Mouse (Mus musculus): Measurements from ENCODE around the gene Aurkb. TPM values are rescaled to one million over a fixed set of nuclear protein-coding genes. Genes with fewer than 3 reads are reported as not detected.
"Not testable (repeated sequence)": the region's sequence is repeated elsewhere in the genome, so short reads cannot be mapped to it uniquely, and the experiment has no call there.

Aurkb gene
- polyA plus RNA-seq, 1 experiment from 2014 or later, result 217 TPM

DNA sequence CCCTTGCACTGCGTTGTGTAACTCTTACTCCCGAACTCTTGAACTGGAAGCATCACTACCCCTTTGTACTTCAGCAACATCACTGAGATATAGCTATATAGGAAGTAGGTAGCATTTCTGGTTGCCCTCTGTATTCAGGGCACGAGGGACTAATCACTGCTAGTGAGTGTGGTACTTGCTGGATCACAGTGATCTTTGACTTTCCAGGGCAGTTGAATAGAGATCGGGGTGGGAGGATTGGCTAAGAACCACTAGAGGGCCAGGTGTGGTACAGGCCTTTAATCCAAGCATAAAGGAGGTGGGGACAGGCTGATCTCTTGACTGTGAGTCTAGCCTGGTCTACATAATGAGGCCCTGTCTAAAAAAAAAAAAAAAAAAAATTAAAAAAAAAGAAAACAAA, 47.4 kb downstream of the Aurkb start:
- Histone ChIP-seq H3K9me3 (replicated peaks) (no peaks in the 10 kb centered on the region), H3K4me3 (no peak overlapping the region), H3K4me1 (peaks cover 67% of the 10 kb centered on the region), H3K36me3 (peaks cover 34% of the 10 kb centered on the region), H3K27ac (no peak overlapping the region), H3K27me3 (ENCODE audit: low read depth, poor library complexity, severe bottlenecking) (no peaks in the 10 kb centered on the region)
- DNase-seq (ENCODE audit: low spot score), result no peak
- 94% methylated on average over 4 of the region's 4 CpGs for WGBS

DNA sequence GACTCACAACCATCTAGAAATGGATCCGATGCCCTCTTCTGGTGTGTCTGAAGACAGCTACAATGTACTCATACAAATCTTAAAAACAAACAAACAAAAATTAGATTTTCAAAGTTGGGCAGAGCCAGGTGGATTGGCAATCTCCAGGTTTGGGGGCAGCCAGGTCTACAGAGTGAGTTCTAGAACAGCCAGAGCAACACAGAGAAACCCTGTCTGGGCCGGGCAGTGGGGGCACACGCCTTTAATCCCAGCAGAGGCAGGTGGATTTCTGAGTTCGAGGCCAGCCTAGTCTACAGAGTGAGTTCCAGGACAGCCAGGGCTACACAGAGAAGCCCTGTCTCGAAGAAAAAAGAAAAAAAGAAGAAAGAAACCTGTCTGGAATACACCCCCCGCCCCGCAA, 48.4 kb downstream of the Aurkb start:
- Histone ChIP-seq H3K36me3 (peaks cover 34% of the 10 kb centered on the region), H3K4me1 (peaks cover 67% of the 10 kb centered on the region)
- H3K27me3 ChIP-seq (ENCODE audit: low read depth, poor library complexity, severe bottlenecking); DNase-seq (ENCODE audit: low spot score); H3K4me3 ChIP-seq; H3K27ac ChIP-seq; H3K9me3 ChIP-seq (replicated peaks): not testable (repeated sequence)
- 85% methylated on average over 7 of the region's 7 CpGs for WGBS

DNA sequence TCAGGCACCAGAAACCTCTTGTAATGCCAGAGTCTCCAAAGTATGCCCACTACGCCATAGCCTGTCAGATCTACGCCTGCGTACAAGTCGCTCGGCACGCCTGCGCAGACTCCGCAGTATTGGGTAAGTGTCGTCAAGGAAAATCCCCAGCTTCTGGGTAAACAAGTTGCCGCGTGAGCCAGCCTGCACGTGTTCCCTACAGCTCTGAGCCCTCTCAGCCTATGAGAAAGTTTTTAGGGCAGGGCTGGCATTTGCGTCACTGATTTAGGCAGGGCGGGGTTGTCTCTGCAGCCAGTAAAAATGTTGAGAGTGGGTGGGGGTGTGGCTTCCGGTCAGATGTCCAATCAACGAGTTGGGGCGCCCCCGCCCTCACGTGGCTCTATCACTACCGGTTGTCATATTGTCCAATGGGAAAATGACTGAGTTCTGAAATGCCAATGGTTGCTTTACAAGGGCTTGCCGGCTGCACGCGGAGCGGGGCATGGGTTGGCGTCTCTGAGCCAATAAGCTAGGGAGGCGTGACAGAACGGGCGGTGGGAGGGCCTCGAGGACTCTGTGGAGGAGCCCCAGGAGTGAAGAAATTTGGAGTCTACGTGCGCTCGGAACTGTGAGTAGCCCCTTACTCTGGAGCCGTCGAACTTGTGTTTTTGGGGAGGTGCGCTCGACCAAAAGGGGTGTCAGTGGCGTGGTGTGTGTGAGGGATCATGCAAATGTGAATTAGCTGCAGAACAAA, 49.4 kb downstream of the Aurkb start, which contains the start of gene Per1:
TSS of gene Per1 (plus strand) at position 521 of the 733 bp plus-strand sequence.
- peaks cover 67% of the 10 kb centered on the region for H3K4me1 ChIP-seq
- under 1% methylated on average over 37 of the region's 37 CpGs for WGBS
- peak within 1 kb of the TSS; percentile 65 for H3K4me3 ChIP-seq
- no peaks in the 10 kb centered on the region for H3K9me3 ChIP-seq (replicated peaks)
- peak within 1 kb of the TSS; percentile 70 for H3K27ac ChIP-seq
- peak; percentile 97 for DNase-seq (ENCODE audit: low spot score)
- H3K36me3 ChIP-seq, result peaks cover 28% of the 10 kb centered on the region
- H3K27me3 ChIP-seq (ENCODE audit: low read depth, poor library complexity, severe bottlenecking), result no peaks in the 10 kb centered on the region

DNA sequence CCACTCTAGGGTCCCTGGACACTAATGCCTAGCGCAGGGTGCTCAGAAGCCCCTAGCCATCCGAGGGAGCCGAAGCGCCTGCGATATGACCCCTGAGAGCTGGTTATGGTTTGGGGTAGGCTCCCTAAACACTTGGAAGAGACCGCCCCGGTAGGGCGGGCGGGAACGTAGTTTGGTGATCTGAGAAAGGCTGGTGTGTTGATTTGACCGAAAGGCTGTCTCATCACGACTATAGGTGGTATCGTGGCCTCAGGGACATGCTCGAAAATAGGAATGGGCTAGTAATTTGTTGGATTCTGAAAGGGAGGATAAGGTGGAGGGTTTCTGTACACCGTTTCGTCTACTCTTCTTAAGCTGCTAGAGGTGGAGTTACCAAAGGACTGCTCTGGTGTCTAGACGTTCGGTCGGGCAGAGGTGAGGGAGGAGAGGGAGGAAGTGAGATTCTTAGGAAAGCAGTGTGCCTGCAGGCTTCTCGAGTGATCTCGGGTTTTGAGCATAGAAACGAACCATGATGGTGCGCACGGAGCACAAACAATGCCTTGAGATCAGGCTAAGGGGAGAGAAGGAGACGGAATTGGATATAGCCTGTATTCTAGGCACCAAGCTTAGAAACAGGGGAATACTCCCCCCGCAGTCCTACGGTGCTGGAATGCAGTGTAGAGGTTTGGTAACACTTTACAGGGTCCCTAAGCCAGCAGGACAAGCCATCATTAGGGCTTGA, 50.2 kb downstream of the Aurkb start:
- H3K36me3 ChIP-seq, result peaks cover 22% of the 10 kb centered on the region
- peaks cover 69% of the 10 kb centered on the region for H3K4me1 ChIP-seq
- H3K9me3 ChIP-seq (replicated peaks), result no peaks in the 10 kb centered on the region
- peak overlapping the region; percentile 70 for H3K27ac ChIP-seq
- peak overlapping the region; percentile 65 for H3K4me3 ChIP-seq
- no peaks in the 10 kb centered on the region for H3K27me3 ChIP-seq (ENCODE audit: low read depth, poor library complexity, severe bottlenecking)
- DNase-seq (ENCODE audit: low spot score), result no peak
- 3% methylated on average over 27 of the region's 27 CpGs for WGBS

DNA sequence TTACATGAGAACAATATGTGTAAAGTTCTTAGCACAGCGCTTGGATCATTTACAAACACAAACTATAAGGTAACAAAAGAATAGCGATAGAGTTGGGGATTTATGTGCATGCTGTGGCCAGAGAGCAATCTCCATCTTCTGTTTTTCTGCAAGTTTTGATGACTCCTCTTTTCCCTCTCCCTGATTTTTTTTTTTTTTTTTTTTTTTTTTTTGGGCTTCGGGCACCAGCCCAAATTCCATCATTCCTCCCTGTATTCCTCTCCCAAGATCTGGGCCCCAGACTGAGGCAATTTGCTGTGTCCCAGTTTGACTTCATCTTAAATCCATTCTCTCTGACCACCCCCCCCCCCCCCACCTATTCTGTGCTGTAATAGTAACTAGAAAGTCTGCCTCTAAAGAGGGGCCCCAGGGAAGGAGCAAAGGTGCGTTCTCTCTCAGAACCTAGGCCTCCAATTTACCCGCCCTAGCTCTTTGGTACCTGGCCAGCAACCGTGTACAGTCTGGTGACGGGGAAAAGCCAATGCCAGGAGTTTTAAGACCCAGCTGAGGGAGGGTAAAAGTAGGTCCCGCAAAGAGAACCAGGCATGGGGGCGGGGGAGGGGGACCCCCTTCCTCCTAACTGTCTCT, 51.0 kb downstream of the Aurkb start:
- peaks cover 22% of the 10 kb centered on the region for H3K36me3 ChIP-seq
- H3K4me1 ChIP-seq, result peaks cover 71% of the 10 kb centered on the region
- DNase-seq (ENCODE audit: low spot score), result no peak
- H3K27ac ChIP-seq, result peak overlapping the region; percentile 74
- H3K27me3 ChIP-seq (ENCODE audit: low read depth, poor library complexity, severe bottlenecking), result no peaks in the 10 kb centered on the region
- 16% methylated on average over 9 of the region's 9 CpGs for WGBS
- H3K4me3 ChIP-seq, result peak overlapping the region; percentile 65
- no peaks in the 10 kb centered on the region for H3K9me3 ChIP-seq (replicated peaks)

DNA sequence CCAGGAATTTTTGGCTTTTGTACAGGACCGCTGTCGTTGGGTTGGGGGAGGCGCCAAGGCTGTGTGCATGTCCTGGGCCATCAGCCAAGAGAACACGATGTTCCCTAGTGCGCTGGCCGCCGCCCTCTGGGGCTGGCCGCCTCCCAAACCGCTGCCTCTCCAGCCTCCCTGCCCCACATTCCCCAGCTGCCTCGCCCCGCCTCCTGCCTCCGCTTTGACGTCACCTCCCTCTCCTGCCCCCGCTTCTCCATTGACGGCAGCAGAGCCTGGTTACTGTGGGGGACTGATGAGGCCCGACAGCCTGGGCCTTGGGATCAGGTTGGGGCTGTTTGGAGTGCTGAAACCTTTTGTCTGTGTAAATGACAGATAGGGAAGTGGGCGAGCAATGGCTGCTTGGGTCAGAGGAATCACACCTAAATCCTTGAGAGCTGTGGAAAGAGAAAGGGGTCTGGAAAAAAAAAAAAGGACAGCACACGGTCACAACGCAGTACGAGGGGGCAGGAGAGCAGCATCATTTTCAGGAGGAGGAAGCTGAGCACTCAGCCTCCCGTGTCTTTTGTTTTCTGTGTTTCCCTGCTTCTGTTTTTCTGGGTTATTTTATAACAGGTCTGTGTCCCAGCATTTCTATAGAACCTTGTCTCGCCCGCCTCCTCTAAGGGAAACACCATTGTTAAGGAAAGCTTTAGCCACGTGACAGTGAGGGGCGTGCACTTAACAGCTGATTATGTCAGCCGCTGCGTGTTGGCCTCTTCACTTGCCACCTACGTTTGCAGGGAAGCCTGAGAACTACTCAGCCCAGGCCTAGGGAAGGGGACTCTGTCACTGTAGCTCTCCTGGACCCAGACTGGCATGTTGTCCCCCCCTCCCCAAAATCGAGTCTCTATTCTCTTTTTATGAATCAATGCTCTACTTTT, 51.8 kb downstream of the Aurkb start:
- Histone ChIP-seq H3K4me1 (peaks cover 65% of the 10 kb centered on the region), H3K36me3 (peaks cover 23% of the 10 kb centered on the region), H3K4me3 (peak overlapping the region; percentile 65), H3K27ac (peak overlapping the region; percentile 74), H3K9me3 (replicated peaks) (no peaks in the 10 kb centered on the region), H3K27me3 (ENCODE audit: low read depth, poor library complexity, severe bottlenecking) (no peaks in the 10 kb centered on the region)
- 4% methylated on average over 29 of the region's 29 CpGs for WGBS
- DNase-seq (ENCODE audit: low spot score), result peak; percentile 86

DNA sequence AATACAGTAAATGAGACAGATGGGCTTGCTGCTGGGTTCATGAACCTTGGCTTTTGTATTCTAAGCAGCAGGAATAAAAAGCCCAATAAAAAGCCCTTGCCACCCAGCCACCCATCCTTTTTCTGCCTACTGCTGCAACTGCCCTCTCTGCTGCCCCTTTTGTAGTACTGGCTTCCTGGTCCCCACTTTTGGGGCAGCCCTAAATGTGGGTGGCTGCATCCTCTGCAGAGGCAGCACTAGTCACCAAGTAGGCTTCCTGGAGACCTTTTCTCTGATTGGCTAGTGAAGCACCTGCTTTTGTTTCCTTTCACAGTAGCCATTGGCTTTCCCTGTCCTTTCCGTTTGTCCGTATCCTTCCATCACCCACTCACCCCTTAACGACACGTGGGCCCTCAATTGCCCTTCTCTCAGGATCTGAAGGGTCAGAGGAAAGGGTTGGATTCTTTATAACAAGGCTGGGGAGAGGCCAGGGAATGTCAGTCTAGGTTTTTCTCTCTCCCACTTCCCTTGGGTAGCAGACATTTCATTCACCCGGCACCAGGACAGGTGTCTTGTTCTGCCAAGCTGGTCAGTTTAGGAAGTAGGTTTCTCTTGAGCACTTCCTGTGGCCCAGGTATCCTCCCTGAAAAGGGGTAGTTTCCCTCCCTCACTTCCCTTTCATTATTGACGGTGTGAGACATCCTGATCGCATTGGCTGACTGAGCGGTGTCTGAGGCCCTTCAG, 52.8 kb downstream of the Aurkb start:
- Histone ChIP-seq H3K4me1 (peaks cover 65% of the 10 kb centered on the region), H3K36me3 (peaks cover 27% of the 10 kb centered on the region), H3K27ac (peak overlapping the region; percentile 86), H3K4me3 (peak overlapping the region; percentile 65), H3K9me3 (replicated peaks) (no peaks in the 10 kb centered on the region), H3K27me3 (ENCODE audit: low read depth, poor library complexity, severe bottlenecking) (no peaks in the 10 kb centered on the region)
- 27% methylated on average over 8 of the region's 8 CpGs for WGBS
- DNase-seq (ENCODE audit: low spot score), result no peak

DNA sequence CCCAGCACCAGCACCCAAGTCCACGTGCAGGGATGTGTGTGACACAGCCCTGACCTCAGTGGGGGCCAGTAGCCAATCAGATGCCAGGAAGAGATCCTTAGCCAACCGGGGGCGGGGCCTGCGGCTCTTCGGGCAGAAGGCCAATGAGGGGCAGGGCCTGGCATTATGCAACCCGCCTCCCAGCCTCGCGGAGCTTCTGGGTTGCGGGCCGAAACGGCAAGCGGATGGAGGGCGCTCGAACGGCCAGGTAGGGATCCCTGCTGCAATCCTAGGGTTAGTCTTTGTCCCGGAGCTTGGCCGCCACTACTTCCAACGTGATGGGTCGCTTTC, 53.3 kb downstream of the Aurkb start:
- H3K4me1 ChIP-seq, result peaks cover 65% of the 10 kb centered on the region
- under 1% methylated on average over 19 of the region's 19 CpGs for WGBS

DNA sequence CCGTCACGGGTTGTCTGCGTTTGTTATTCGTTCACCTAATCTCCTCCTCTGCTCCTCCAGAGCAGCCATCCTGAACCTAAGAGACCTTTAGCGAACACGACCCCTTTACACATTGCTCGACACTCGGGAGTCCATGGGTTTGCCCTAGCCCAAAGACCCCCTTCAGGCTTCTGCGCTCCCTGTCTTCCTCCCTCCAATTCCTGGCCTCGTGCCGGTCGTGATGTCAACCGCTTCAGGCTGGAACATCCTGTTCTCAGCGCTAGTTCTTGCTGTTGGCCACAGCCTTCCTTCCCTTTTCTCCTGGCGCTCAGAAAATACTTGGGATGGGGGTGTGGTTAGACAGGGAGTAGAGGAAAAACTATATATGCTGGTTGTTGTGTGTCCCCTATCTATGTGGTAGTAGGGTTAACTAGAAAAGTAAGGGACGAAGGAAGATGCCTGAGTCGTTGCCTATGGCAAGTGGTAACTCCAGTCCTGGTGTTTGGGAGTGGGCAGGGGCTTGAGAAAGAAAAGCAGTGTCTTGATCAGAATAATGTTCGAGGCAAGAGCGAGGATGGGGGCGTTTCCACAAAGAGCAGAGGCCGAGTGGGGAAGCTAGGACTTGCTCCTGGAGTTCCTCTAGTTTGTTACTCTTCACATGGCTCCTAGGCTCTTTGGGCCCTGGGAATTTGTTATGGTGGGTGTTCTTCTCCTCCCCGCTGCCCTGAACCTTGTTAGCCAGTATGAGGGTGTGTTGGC, 53.9 kb downstream of the Aurkb start:
- H3K4me3 ChIP-seq, result peak overlapping the region; percentile 65
- no peak for DNase-seq (ENCODE audit: low spot score)

More for the DNA sequence above, 53.3 kb downstream of the Aurkb start:
- Histone ChIP-seq H3K27ac (peak overlapping the region; percentile 86), H3K36me3 (peaks cover 32% of the 10 kb centered on the region), H3K4me3 (peak overlapping the region; percentile 65), H3K27me3 (ENCODE audit: low read depth, poor library complexity, severe bottlenecking) (no peaks in the 10 kb centered on the region), H3K9me3 (replicated peaks) (no peaks in the 10 kb centered on the region)
- peak; percentile 92 for DNase-seq (ENCODE audit: low spot score)

DNA sequence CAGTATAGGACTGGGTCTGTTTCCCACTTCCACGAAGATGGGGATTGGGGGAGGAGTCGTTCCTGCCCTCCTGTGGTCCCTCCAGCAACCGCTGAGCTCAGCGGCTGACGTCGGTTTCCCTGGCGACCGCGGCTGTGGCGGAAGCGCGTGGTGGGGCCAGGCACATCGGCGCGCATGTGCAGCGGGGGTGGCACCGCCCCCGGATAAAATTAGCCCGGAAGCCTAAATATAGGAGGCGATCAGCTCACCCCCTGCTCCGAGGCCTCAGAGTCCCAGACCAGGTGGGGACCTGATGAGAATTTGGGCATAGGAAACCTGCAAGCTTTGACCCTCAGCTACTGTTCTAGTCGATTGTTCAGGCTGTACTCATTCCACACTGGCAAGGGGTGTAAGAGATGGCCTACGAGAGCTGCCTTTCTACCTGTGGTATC, 54.5 kb downstream of the Aurkb start:
- peaks cover 57% of the 10 kb centered on the region for H3K4me1 ChIP-seq
- H3K4me3 ChIP-seq, result peak overlapping the region; percentile 65
- peaks cover 44% of the 10 kb centered on the region for H3K36me3 ChIP-seq
- 1% methylated on average over 23 of the region's 23 CpGs for WGBS
- H3K27ac ChIP-seq, result peak overlapping the region; percentile 86
- H3K9me3 ChIP-seq (replicated peaks), result no peaks in the 10 kb centered on the region
- no peaks in the 10 kb centered on the region for H3K27me3 ChIP-seq (ENCODE audit: low read depth, poor library complexity, severe bottlenecking)
- DNase-seq (ENCODE audit: low spot score), result peak; percentile 89

More for the DNA sequence above, 53.9 kb downstream of the Aurkb start:
- H3K9me3 ChIP-seq (replicated peaks), result no peaks in the 10 kb centered on the region
- peaks cover 61% of the 10 kb centered on the region for H3K4me1 ChIP-seq
- H3K27ac ChIP-seq, result peak overlapping the region; percentile 86
- no peaks in the 10 kb centered on the region for H3K27me3 ChIP-seq (ENCODE audit: low read depth, poor library complexity, severe bottlenecking)
- peaks cover 38% of the 10 kb centered on the region for H3K36me3 ChIP-seq
- 2% methylated on average over 22 of the region's 22 CpGs for WGBS

DNA sequence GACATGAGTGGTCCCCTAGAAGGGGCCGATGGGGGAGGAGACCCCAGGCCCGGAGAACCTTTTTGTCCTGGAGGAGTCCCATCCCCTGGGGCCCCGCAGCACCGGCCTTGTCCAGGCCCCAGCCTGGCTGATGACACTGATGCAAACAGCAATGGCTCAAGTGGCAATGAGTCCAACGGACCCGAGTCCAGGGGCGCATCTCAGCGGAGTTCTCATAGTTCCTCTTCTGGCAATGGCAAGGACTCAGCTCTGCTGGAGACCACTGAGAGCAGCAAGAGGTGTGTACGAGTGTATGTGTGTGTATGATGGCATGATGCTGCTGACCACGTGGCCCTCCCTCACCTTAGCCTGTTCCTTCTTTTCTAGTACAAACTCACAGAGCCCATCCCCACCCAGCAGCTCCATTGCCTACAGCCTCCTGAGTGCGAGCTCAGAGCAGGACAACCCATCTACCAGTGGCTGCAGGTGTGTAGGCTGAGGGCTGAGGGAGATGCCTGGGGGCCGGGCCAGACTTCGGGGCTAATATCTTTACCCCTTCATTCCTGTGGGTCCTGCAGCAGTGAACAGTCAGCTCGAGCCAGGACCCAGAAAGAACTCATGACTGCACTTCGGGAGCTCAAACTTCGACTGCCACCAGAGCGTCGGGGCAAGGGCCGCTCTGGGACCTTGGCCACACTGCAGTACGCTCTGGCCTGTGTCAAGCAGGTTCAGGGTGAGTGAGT, 55.4 kb downstream of the Aurkb start:
- H3K27me3 ChIP-seq (ENCODE audit: low read depth, poor library complexity, severe bottlenecking), result no peaks in the 10 kb centered on the region
- H3K4me3 ChIP-seq, result peak overlapping the region; percentile 65
- 93% methylated on average over 20 of the region's 20 CpGs for WGBS
- DNase-seq (ENCODE audit: low spot score), result no peak
- peaks cover 53% of the 10 kb centered on the region for H3K36me3 ChIP-seq
- no peaks in the 10 kb centered on the region for H3K9me3 ChIP-seq (replicated peaks)
- peak overlapping the region; percentile 86 for H3K27ac ChIP-seq
- H3K4me1 ChIP-seq, result peaks cover 52% of the 10 kb centered on the region
